In the genomic region with DNA sequence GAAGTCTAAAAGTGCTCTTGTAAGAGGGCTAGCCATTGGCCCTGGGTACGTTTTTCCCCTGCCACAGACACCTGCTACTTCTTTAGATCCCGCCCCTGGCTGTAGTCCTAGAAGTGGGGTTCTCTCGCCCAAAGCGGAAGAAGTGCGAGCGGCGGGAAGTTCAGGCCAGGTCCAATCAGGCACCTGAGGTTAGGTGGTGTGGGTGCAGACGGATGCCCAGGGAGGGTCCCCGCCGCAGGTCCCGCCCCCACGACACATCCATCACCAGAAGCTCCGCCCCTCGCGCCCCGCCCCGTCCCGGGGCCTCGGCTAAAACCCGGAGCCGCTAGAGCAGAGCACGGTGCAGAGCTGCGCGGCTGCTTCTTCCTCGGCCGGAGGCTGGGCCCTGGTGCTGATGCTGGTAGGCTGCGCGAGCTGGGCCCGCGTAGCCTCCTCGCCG, we compare ENCODE assay signal across 9 mouse cellular contexts. TPM values are rescaled to one million over a fixed set of nuclear protein-coding genes. Genes with fewer than 3 reads are reported as not detected.
DNase-seq lines count a peak whose midpoint lies in the region; ATAC-seq and TF ChIP-seq lines count a peak whose summit lies in the region.
"Had no signal": no experiment of that assay in that cellular context is flagged by ENCODE, and none has a peak within 500 bp of the region (broad histone marks: within the 10 kb centered on the region; RNA-seq: fewer than 3 reads in every experiment).

A gene (plus strand): TSS at position 333 of the 439 bp plus-strand sequence.

- TF ChIP-seq EP300 in heart, postnatal 0 days (IDR thresholded peaks at IDR 0.05; ENCODE audit: low read depth): no peak

- WGBS in embryonic facial prominence, embryonic 13.5 days: 1% methylated on average over 32 of the region's 32 CpGs
- WGBS in heart, postnatal 0 days: under 1% methylated on average over 31 of the region's 32 CpGs
- 1% methylated on average over 32 of the region's 32 CpGs for WGBS in liver, embryonic 13.5 days (ENCODE audit: insufficient replicate concordance)
- under 1% methylated on average over 29 of the region's 32 CpGs for WGBS in stomach, embryonic 14.5 days

- no peaks in the 10 kb centered on the region for H3K9me3 ChIP-seq in embryonic facial prominence, embryonic 13.5 days
- no peaks in the 10 kb centered on the region for H3K9me3 ChIP-seq in heart, postnatal 0 days (replicated peaks; ENCODE audit: control insufficient read depth, low read length)
- H3K9me3 ChIP-seq in liver, embryonic 13.5 days (replicated peaks): no peaks in the 10 kb centered on the region
- H3K9me3 ChIP-seq in stomach, embryonic 14.5 days (ENCODE audit: control insufficient read depth, low read depth, low read length): no peaks in the 10 kb centered on the region

- 0 out of 2 replicates have a peak, but pooled peaks cover 6% of the 10 kb centered on the region for H3K4me1 ChIP-seq in embryonic facial prominence, embryonic 13.5 days
- H3K4me1 ChIP-seq in heart, postnatal 0 days (ENCODE audit: control insufficient read depth, insufficient read depth): 0 out of 2 replicates have a peak, but pooled peaks cover 10% of the 10 kb centered on the region
- peaks cover 14% of the 10 kb centered on the region for H3K4me1 ChIP-seq in liver, embryonic 13.5 days (replicated peaks)
- H3K4me1 ChIP-seq in stomach, embryonic 14.5 days (ENCODE audit: control insufficient read depth, insufficient read depth, low read length): no peaks in the 10 kb centered on the region

- peak within 1 kb of the TSS; percentile 99 for H3K4me2 ChIP-seq in embryonic facial prominence, embryonic 13.5 days
- peak within 1 kb of the TSS; percentile 100 for H3K4me2 ChIP-seq in heart, postnatal 0 days (ENCODE audit: low read depth, low read length)
- peak within 1 kb of the TSS; percentile 94 for H3K4me2 ChIP-seq in liver, embryonic 13.5 days
- H3K4me2 ChIP-seq in stomach, embryonic 14.5 days (replicated peaks; ENCODE audit: low read depth, low read length): peak within 1 kb of the TSS; percentile 95

- H3K9ac ChIP-seq in embryonic facial prominence, embryonic 13.5 days: peak within 1 kb of the TSS; percentile 73
- H3K9ac ChIP-seq in heart, postnatal 0 days (replicated peaks; ENCODE audit: low read depth, low read length): no peak within 1 kb of the TSS; the same call in 1 of the 2 replicates
- peak within 1 kb of the TSS; percentile 55 for H3K9ac ChIP-seq in liver, embryonic 13.5 days
- peak within 1 kb of the TSS; percentile 52 for H3K9ac ChIP-seq in stomach, embryonic 14.5 days (replicated peaks; ENCODE audit: low read depth, low read length)

- H3K27me3 ChIP-seq in embryonic facial prominence, embryonic 13.5 days: peaks cover 46% of the 10 kb centered on the region
- peaks cover 40% of the 10 kb centered on the region for H3K27me3 ChIP-seq in heart, postnatal 0 days (ENCODE audit: control insufficient read depth, insufficient read depth, low read length)
- peaks cover 44% of the 10 kb centered on the region for H3K27me3 ChIP-seq in liver, embryonic 13.5 days
- H3K27me3 ChIP-seq in stomach, embryonic 14.5 days (ENCODE audit: control insufficient read depth, insufficient read depth, low read length): peaks cover 6% of the 10 kb centered on the region; the same call in 1 of the 2 replicates

- peak within 1 kb of the TSS; percentile 62; the same call in 1 of the 2 replicates for H3K27ac ChIP-seq in embryonic facial prominence, embryonic 13.5 days
- no peak within 1 kb of the TSS for H3K27ac ChIP-seq in heart, postnatal 0 days (ENCODE audit: low read depth)
- no peak within 1 kb of the TSS for H3K27ac ChIP-seq in liver, embryonic 13.5 days
- H3K27ac ChIP-seq in stomach, embryonic 14.5 days (ENCODE audit: low read length): peak within 1 kb of the TSS; percentile 82

- ATAC-seq in embryonic facial prominence, embryonic 13.5 days (ENCODE audit: insufficient number of reproducible peaks, insufficient read depth, low FRiP score, low TSS enrichment, low read depth): peak; percentile 93
- ATAC-seq in heart, postnatal 0 days (ENCODE audit: insufficient read depth, low read depth): peak; percentile 78
- ATAC-seq in liver, embryonic 13.5 days (ENCODE audit: low read depth): peak; percentile 92
- ATAC-seq in stomach, embryonic 14.5 days (ENCODE audit: insufficient number of reproducible peaks, insufficient read depth, low FRiP score, low read depth): peak; percentile 96

- no peaks in the 10 kb centered on the region for H3K36me3 ChIP-seq in embryonic facial prominence, embryonic 13.5 days
- no peaks in the 10 kb centered on the region for H3K36me3 ChIP-seq in heart, postnatal 0 days (replicated peaks; ENCODE audit: control insufficient read depth, insufficient read depth, low read length)
- H3K36me3 ChIP-seq in liver, embryonic 13.5 days: no peaks in the 10 kb centered on the region
- no peaks in the 10 kb centered on the region for H3K36me3 ChIP-seq in stomach, embryonic 14.5 days (ENCODE audit: control insufficient read depth, insufficient read depth, low read length)

- DNase-seq in 416B (ENCODE audit: low read depth): peak; percentile 82
- DNase-seq in adrenal gland, postnatal 4 days (ENCODE audit: low spot score in 2 of 2): peak; percentile 16 to 24
- peak; percentile 12 for DNase-seq in heart, postnatal 0 days (ENCODE audit: low spot score)
- DNase-seq in kidney, postnatal 36 days: peak; percentile 87 to 92
- DNase-seq in liver, embryonic 13.5 days: peak; percentile 55
- DNase-seq in neural tube, embryonic 10.5 days (ENCODE audit: extremely low spot score, low spot score): peak; percentile 93

- H3K4me3 ChIP-seq in embryonic facial prominence, embryonic 13.5 days: peak within 1 kb of the TSS; percentile 77
- peak within 1 kb of the TSS; percentile 71 for H3K4me3 ChIP-seq in heart, postnatal 0 days (ENCODE audit: low read depth, low read length)
- peak within 1 kb of the TSS; percentile 67 for H3K4me3 ChIP-seq in liver, embryonic 13.5 days (replicated peaks)
- H3K4me3 ChIP-seq in stomach, embryonic 14.5 days (ENCODE audit: low read depth, low read length): peak within 1 kb of the TSS; percentile 72

- no peak for TF ChIP-seq CTCF in heart, postnatal 0 days (IDR thresholded peaks at IDR 0.05; ENCODE audit: low read depth)

RNA-seq across cellular contexts. Expression of the gene that starts here (rescaled TPM):
- 1 to 10 TPM; 2.8 to 4.1 TPM for total RNA-seq in adrenal gland, postnatal 4 days (2021)
- 1.7 and 3.1 TPM in 2 replicates for polyA plus RNA-seq in embryonic facial prominence, embryonic 13.5 days (2015; fragmentation: Nextera tagmentation; extraction: Ambion mirVana)
- total RNA-seq in heart, postnatal 0 days (2014; rRNA removed; ENCODE audit: low replicate concordance): 1.9 TPM in 1 of 2 replicates, not detected in the other
- polyA plus RNA-seq in heart, postnatal 0 days (2015; fragmentation: Nextera tagmentation; extraction: Ambion mirVana): 0.16 and 0.21 TPM in 2 replicates
- polyA plus RNA-seq in liver, embryonic 13.5 days (2015; fragmentation: Nextera tagmentation; extraction: Ambion mirVana): 0.13 and 0.21 TPM in 2 replicates
- 2.4 and 2.5 TPM in 2 replicates for polyA plus RNA-seq in stomach, embryonic 14.5 days (2014; fragmentation: Nextera tagmentation; extraction: Ambion mirVana)
- total RNA-seq: MEL had no signal

Comparison
In these comparisons a context has a peak if more than half of its experiments do, and no peak if none do; other contexts are left out.
1. Peak in DNase-seq, ATAC-seq, H3K4me3 ChIP-seq, H3K9ac ChIP-seq and H3K4me2 ChIP-seq in liver, embryonic 13.5 days; RNA of the gene not detected or under 1 TPM.
2. DNase-seq: peak in every context shown above with its lines; median percentile 93 in neural tube, embryonic 10.5 days; 90 in kidney, postnatal 36 days; 82 in 416B; 55 in liver, embryonic 13.5 days; 20 in adrenal gland, postnatal 4 days; 12 in heart, postnatal 0 days.
3. H3K27ac ChIP-seq: peak in embryonic facial prominence, embryonic 13.5 days (single experiment) and stomach, embryonic 14.5 days (single experiment); none in heart, postnatal 0 days (single experiment) and liver, embryonic 13.5 days (single experiment).
4. Peak in every context shown above with its lines, with median percentiles within 50 percentile points of each other: ATAC-seq, H3K4me2 ChIP-seq and H3K4me3 ChIP-seq.